Mouse (Mus musculus) heart, adult 2 months (tissue): Measurements from ENCODE around the gene A630010A05Rik. TPM values are rescaled to one million over a fixed set of nuclear protein-coding genes. Genes with fewer than 3 reads are reported as not detected.
"Not testable (repeated sequence)": the region's sequence is repeated elsewhere in the genome, so short reads cannot be mapped to it uniquely, and the experiment has no call there.

Experiments
- DNase-seq, 2 experiments: peaks; one replicate each; pipeline ENCODE4 v3.0.0; 2021
- H3K27ac ChIP-seq: fragments of 200-600 bp; 2 replicates; pipeline ENCODE4 v1.8.1; 2022
- H3K27me3 ChIP-seq: fragments of 200-500 bp; 2 replicates; pipeline ENCODE4 v1.6.1; 2012; ENCODE audit warnings: mild to moderate bottlenecking, low read length, inconsistent platforms, mixed read lengths; ENCODE audit not compliant: control insufficient read depth, insufficient read depth
- H3K36me3 ChIP-seq: fragments of 200-500 bp; 2 replicates; pipeline ENCODE4 v1.6.1; 2012; ENCODE audit warnings: low read length, inconsistent platforms; ENCODE audit not compliant: control insufficient read depth, insufficient read depth
- H3K4me1 ChIP-seq: fragments of 200-500 bp; 2 replicates; pipeline ENCODE4 v1.6.1; 2011; ENCODE audit warnings: low read length; ENCODE audit not compliant: control insufficient read depth, insufficient read depth
- H3K4me3 ChIP-seq: fragments of 200-600 bp; 2 replicates; pipeline ENCODE4 v1.8.1; 2022
- H3K79me2 ChIP-seq: fragments of 200-500 bp; replicated peaks from 2 replicates; pipeline ENCODE4 v1.6.1; 2012; ENCODE audit warnings: mild to moderate bottlenecking, inconsistent platforms, low read length, moderate library complexity, mixed read lengths; ENCODE audit not compliant: control insufficient read depth, insufficient read depth
- H3K9ac ChIP-seq: fragments of 200-500 bp; 2 replicates; pipeline ENCODE4 v1.6.1; 2012; ENCODE audit warnings: low read depth, mild to moderate bottlenecking, control low read depth, inconsistent platforms, low read length, mixed read lengths
- CTCF ChIP-seq: fragments of 200-600 bp; IDR thresholded peaks from 2 replicates; pipeline ENCODE4 v1.8.1; 2022; ENCODE audit warnings: antibody characterized with exemption, mild to moderate bottlenecking, moderate library complexity
- EP300 ChIP-seq: fragments of 200-500 bp; IDR thresholded peaks from 2 replicates; pipeline ENCODE4 v1.6.1; 2011; ENCODE audit warnings: low read depth, low read length, control low read depth; ENCODE audit not compliant: insufficient read depth
- POLR2A ChIP-seq: fragments of 200-500 bp; IDR thresholded peaks from 2 replicates; pipeline ENCODE4 v1.6.1; 2011; ENCODE audit warnings: mild to moderate bottlenecking, low read depth, low read length, control low read depth; ENCODE audit not compliant: insufficient read depth
- WGBS: fragments of 180-500 bp; shearing (Covaris S2); methylation state at CpG from one replicate; pipeline ENCODE4 v1.1.7; 2018; 5-methylcytosine and 5-hydroxymethylcytosine counted together
- intact Hi-C: fragments of 180-260 bp; cut with DNase I; formaldehyde crosslinking; loops from one replicate; pipeline ENCODE4 v1.15.1; 2025
- long read RNA-seq: library from polyadenylated mRNA; stranded (forward); transcript quantifications from one replicate; pipeline ENCODE4 v2.0.0, GENCODE M21; 2021
- polyA plus RNA-seq: library from polyadenylated mRNA; depleted of rRNA; stranded (reverse); fragments of >200 nt; gene quantifications from 2 replicates; pipeline ENCODE4 v1.2.3, GENCODE M21; 2012; rRNA removed
- total RNA-seq, 2 experiments: library from RNA; stranded (reverse); gene quantifications; 2 replicates each; pipeline ENCODE4 v1.2.3; 2021

A630010A05Rik gene
- total RNA-seq: not detected
- polyA plus RNA-seq: not detected in 2 replicates
- long read RNA-seq: 0 reads

DNA sequence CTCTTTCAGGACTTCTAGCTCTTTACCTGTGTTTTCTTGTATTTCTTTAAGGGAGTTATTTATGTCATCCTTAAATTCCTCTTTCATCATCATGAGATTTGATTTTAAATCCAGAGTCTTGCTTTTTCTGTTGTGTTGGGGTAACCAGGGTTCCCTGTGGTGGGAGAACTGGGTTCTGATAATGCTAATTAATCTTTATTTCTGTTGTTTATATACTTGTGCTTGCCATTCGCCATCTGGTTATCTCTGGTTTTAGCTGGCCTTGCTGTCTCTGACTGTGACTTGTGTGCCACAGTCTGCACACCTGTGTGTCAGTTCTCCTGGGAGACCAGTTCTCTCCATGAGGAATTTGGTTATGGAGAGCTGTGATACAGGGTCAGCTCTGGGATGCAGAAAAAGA, at the start of gene A630010A05Rik:
A630010A05Rik (plus strand) TSS at position 301 of the 400 bp plus-strand sequence.
- Histone ChIP-seq H3K4me3 (no peak within 1 kb of the TSS), H3K27ac (no peak within 1 kb of the TSS), H3K9ac (no peak within 1 kb of the TSS), H3K27me3 (no peaks in the 10 kb centered on the region), H3K4me1 (no peaks in the 10 kb centered on the region), H3K79me2 (no peaks in the 10 kb centered on the region), H3K36me3 (no peaks in the 10 kb centered on the region)
- 82% methylated on average over 1 of the region's 1 CpGs for WGBS
- no peak for DNase-seq
- intact Hi-C loops: no loop called here
- no peak for TF ChIP-seq CTCF
- TF ChIP-seq POLR2A: no peak
- no peak for TF ChIP-seq EP300

DNA sequence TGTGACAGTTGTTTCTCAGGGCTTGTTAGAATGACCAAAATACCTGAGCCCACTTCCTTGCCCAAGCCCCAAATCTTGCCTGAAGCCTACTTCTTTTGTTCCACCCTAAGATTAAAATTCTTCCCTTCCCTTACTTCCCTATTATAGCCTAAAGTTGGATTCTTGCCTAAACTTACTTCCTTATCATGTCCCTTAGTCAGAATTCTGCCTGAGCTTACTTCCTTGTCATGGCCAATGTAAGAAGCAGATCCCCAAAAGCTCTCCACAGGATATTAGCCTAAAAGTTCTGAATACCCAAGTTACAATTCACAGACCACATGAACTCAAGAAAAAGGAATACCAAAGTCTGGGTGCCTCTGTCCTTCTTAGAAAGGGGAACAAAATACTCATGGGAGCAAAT, 26.4 kb upstream of the A630010A05Rik start:
- Histone ChIP-seq H3K36me3 (no peaks in the 10 kb centered on the region), H3K27me3 (no peaks in the 10 kb centered on the region), H3K79me2 (no peaks in the 10 kb centered on the region), H3K4me1 (no peaks in the 10 kb centered on the region), H3K4me3 (no peak overlapping the region), H3K27ac (no peak overlapping the region), H3K9ac (no peak overlapping the region)
- intact Hi-C loops: no loop called here
- no peak for DNase-seq
- TF ChIP-seq EP300 (no peak), CTCF (no peak), POLR2A (no peak)

- H3K79me2 ChIP-seq, H3K9ac ChIP-seq, H3K27ac ChIP-seq, H3K4me1 ChIP-seq, H3K36me3 ChIP-seq, H3K27me3 ChIP-seq, DNase-seq, H3K4me3 ChIP-seq, intact Hi-C loops: not testable (repeated sequence)
- WGBS: 41% methylated on average over 1 of the region's 1 CpGs
Observed at GRCm38 (mm10) chr16:14557191-14557590, 4.9 kb upstream of the A630010A05Rik start.

Other genes with a start within 250 kb of the A630010A05Rik start
- 10 to 100 TPM; 56.8 to 63.9 TPM for gene Fopnl, start 244.9 kb upstream of the A630010A05Rik start, total RNA-seq
- 58.9 and 102 TPM in 2 replicates for gene Fopnl, start 244.9 kb upstream of the A630010A05Rik start, polyA plus RNA-seq
- 10 to 100 TPM; 14.4 to 21.4 TPM for gene Abcc1, start 200.8 kb upstream of the A630010A05Rik start, total RNA-seq
- gene Abcc1, start 200.8 kb upstream of the A630010A05Rik start, polyA plus RNA-seq: 37.5 and 40.6 TPM in 2 replicates